Mouse (Mus musculus) hindbrain, embryonic 16.5 days (tissue): ENCODE measurements around the gene Neb. TPM values are rescaled to one million over a fixed set of nuclear protein-coding genes. Genes with fewer than 3 reads are reported as not detected.

Experiments
- ATAC-seq: fragments of 200-750 bp; cut with Nextera tagmentation; 2 replicates; pipeline ENCODE4 v1.8.0; 2017; ENCODE audit warnings: moderate TSS enrichment, moderate library complexity
- H3K27ac ChIP-seq: fragments of 300-500 bp; sonication (generic); 2 replicates; pipeline ENCODE4 v1.5.1; 2014; ENCODE audit warnings: low read depth, mild to moderate bottlenecking, control low read depth, low read length, moderate library complexity
- H3K27me3 ChIP-seq: fragments of 300-500 bp; sonication (generic); replicated peaks from 2 replicates; pipeline ENCODE4 v1.6.1; 2014; ENCODE audit warnings: low read length; ENCODE audit not compliant: control insufficient read depth, insufficient read depth
- H3K36me3 ChIP-seq: fragments of 300-500 bp; sonication (generic); 2 replicates; pipeline ENCODE4 v1.6.1; 2014; ENCODE audit warnings: mild to moderate bottlenecking, low read length, moderate library complexity, mixed read lengths; ENCODE audit not compliant: control insufficient read depth, insufficient read depth
- H3K4me1 ChIP-seq: fragments of 300-500 bp; sonication (generic); 2 replicates; pipeline ENCODE4 v1.6.1; 2014; ENCODE audit warnings: low read depth, low read length; ENCODE audit not compliant: control insufficient read depth, insufficient read depth
- H3K4me2 ChIP-seq: fragments of 300-500 bp; sonication (generic); 2 replicates; pipeline ENCODE4 v1.6.1; 2014; ENCODE audit warnings: mild to moderate bottlenecking, low read length, control low read depth, moderate library complexity
- H3K4me3 ChIP-seq: fragments of 300-500 bp; sonication (generic); 2 replicates; pipeline ENCODE4 v1.5.1; 2014; ENCODE audit warnings: mild to moderate bottlenecking, low read length, control low read depth, moderate library complexity
- H3K9ac ChIP-seq: fragments of 300-500 bp; sonication (generic); 2 replicates; pipeline ENCODE4 v1.6.1; 2014; ENCODE audit warnings: low read depth, mild to moderate bottlenecking, control low read depth, low read length, moderate library complexity
- H3K9me3 ChIP-seq: fragments of 300-500 bp; sonication (generic); 2 replicates; pipeline ENCODE4 v1.6.1; 2014; ENCODE audit warnings: mild to moderate bottlenecking, low read length, moderate library complexity; ENCODE audit not compliant: control insufficient read depth
- WGBS: fragments of 180-500 bp; shearing (Covaris S2); extraction: QIAGEN DNeasy Blood & Tissue Kit; methylation state at CpG from one replicate; pipeline ENCODE4 v1.1.7; 2014; 5-methylcytosine and 5-hydroxymethylcytosine counted together
- polyA plus RNA-seq: library from polyadenylated mRNA; unstranded; fragments of >200 nt; fragmentation: Nextera tagmentation; extraction: Ambion mirVana; gene quantifications from 2 replicates; pipeline ENCODE4 v1.2.1, GENCODE M21; 2015

Gene Neb
- polyA plus RNA-seq, 1 experiment from 2014 or later = 0.76 TPM

DNA sequence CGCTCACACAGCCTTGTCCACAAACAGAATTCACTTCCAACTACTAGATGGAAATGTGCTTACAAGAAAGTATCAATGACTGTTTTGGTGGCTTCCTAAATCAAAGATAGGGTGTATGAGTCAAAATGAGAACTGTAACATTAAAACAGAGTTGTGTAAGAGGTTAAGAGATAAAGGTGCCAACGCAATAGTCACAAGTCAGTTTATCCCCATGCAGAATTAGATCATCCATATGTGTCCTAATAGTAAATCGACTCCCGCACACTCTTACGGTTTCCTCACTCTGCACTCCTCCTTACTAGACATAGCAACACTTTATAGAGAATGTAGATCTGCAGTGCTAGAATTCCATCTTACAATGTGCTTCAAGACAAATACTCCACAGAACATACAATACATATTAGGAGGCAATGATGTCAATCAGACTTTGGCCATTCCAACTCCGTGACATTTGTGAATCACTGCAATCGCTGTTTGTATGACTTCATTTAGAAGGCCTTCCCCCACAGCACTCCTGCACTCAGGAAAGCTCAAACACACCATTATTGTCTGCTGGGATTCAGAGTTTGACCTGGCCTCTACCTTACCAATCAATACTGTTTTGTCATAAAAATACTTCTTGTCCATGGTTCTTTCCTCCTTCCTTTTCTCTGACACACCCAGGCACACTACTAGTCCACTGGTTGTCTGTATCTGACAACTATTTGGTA lies 41.9 kb upstream of the Neb start:
- no peak overlapping the region for H3K9ac ChIP-seq
- no peak for ATAC-seq
- peaks cover 24% of the 10 kb centered on the region for H3K4me1 ChIP-seq
- H3K27me3 ChIP-seq = no peaks in the 10 kb centered on the region
- peaks cover 9% of the 10 kb centered on the region for H3K36me3 ChIP-seq
- H3K27ac ChIP-seq = no peak overlapping the region
- H3K9me3 ChIP-seq = no peaks in the 10 kb centered on the region; the same call in 1 of the 2 replicates
- 93% methylated on average over 7 of the region's 7 CpGs for WGBS
- no peak overlapping the region for H3K4me3 ChIP-seq
- no peak overlapping the region for H3K4me2 ChIP-seq

DNA sequence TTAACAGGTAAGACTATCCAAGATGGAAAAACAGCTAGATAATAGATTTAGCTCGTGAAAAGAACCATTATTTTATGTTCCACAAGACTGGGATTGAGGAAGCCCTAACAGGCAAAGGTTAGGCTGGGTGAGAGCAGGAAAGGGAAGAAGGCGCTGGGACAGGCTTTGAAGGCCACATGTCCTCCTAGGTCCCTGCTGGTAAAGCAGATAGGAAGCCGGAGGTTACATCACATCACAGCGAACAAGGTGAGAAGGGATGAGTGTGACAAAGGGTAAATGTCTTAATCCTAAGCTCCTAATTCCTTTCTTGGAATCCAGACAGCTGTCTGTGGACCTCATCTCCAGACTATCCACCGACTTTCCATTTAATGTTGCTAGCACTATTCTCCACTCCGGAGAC lies 41.0 kb upstream of the Neb start:
- Histone ChIP-seq H3K27me3 (no peaks in the 10 kb centered on the region), H3K27ac (no peak overlapping the region), H3K9ac (no peak overlapping the region), H3K4me2 (no peak overlapping the region), H3K4me1 (peaks cover 24% of the 10 kb centered on the region), H3K4me3 (no peak overlapping the region), H3K9me3 (no peaks in the 10 kb centered on the region; the same call in 1 of the 2 replicates), H3K36me3 (peaks cover 10% of the 10 kb centered on the region)
- WGBS = 87% methylated on average over 6 of the region's 6 CpGs
- ATAC-seq = no peak

DNA sequence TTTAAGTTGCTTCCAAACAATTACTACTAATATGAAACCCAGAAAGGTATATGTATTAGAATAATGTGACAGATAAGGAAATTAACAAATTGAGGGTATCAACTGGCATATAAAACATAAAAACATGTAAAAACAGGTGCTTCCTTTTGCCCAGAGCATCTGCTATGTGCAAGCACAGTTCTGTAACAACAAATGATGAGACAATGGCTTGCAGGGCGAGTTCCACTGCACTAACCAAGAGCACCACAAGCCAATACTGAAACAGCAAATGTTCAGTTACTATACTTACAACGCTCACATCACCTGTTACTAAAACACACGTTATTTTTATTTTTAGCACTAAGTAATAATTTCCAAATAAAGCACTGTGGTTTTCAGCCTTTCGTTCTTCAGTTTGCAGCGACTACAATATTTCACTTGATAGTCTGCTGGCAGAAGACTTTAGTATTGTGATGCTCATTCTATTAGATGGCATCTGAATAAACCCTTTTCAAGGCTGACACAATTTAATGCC lies 34.3 kb upstream of the Neb start:
- no peak for ATAC-seq
- H3K36me3 ChIP-seq = peaks cover 49% of the 10 kb centered on the region
- no peaks in the 10 kb centered on the region for H3K4me1 ChIP-seq
- H3K4me2 ChIP-seq = no peak overlapping the region
- H3K4me3 ChIP-seq = no peak overlapping the region
- H3K9ac ChIP-seq = no peak overlapping the region
- H3K27ac ChIP-seq = no peak overlapping the region
- H3K9me3 ChIP-seq = peaks cover 16% of the 10 kb centered on the region
- 96% methylated on average over 5 of the region's 5 CpGs for WGBS
- no peaks in the 10 kb centered on the region for H3K27me3 ChIP-seq

DNA sequence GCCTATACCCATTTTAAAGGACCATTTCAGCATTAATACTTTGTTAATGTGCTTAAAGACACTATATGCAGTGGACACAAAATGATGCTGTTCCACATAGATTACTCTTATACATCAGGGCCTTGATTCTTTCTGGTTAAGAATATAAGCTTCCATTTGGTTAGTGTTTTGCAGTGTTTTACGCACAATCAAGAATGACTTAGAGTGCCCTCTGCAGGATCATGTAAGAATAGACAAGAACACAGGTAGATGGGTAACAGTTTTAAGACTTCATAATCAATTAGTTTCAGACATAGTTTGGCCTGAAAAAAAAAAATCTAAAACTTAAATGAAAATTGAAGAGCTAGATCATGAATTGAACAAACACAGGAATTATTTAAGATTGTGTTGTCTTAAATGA lies 28.2 kb upstream of the Neb start:
- ATAC-seq = no peak
- 93% methylated on average over 1 of the region's 1 CpGs for WGBS

DNA sequence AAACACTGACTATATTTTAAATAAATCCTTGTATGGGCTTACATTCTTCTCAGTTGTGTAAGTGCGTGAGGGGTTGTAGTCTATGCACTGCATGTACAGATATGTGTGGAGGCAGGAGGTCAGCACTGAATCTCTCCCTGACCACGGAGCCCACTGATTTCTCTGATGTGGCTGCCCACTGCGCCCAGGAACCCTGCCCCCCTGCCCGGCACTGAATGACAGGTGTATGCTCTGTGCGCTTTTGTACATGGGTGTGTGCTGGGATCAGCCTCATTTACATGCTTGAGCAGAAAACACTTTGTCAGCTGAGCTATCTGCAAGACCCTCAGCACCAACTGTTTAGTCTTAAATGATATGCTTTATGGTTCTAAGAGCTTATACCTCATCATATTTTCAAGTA lies 27.0 kb upstream of the Neb start:
- WGBS = 97% methylated on average over 5 of the region's 5 CpGs
- peaks cover 33% of the 10 kb centered on the region for H3K36me3 ChIP-seq
- no peak overlapping the region for H3K9ac ChIP-seq
- peaks cover 8% of the 10 kb centered on the region for H3K9me3 ChIP-seq
- no peak overlapping the region for H3K27ac ChIP-seq
- no peak overlapping the region for H3K4me2 ChIP-seq
- H3K4me1 ChIP-seq = no peaks in the 10 kb centered on the region
- no peak for ATAC-seq
- H3K4me3 ChIP-seq = no peak overlapping the region
- no peaks in the 10 kb centered on the region for H3K27me3 ChIP-seq

More for the DNA sequence above, 28.2 kb upstream of the Neb start:
- peaks cover 44% of the 10 kb centered on the region for H3K36me3 ChIP-seq
- H3K27ac ChIP-seq = no peak overlapping the region
- H3K4me3 ChIP-seq = no peak overlapping the region
- no peaks in the 10 kb centered on the region for H3K4me1 ChIP-seq
- H3K9ac ChIP-seq = no peak overlapping the region
- H3K27me3 ChIP-seq = no peaks in the 10 kb centered on the region
- H3K9me3 ChIP-seq = peaks cover 16% of the 10 kb centered on the region
- no peak overlapping the region for H3K4me2 ChIP-seq

DNA sequence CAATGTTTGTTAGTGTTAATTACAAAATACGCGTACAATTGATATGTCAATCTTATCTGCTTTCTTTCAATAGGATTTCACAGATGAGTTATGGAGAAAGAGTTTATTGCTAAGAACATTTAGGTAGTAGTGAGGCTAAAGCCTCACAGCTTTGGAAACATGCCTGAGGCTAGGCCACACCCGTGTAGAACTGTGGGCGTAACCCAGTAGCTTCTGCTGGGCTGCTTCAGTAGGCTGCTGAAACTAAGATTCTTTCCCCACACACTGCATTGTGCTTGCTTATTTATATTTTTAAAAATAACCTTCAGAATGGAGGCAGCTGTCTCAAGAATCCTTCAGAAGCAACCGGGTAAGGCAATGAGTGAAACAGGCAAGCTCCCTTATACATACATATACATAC lies 16.3 kb upstream of the Neb start:
- Histone ChIP-seq H3K4me3 (no peak overlapping the region), H3K36me3 (peaks cover 4% of the 10 kb centered on the region), H3K4me2 (no peak overlapping the region), H3K9ac (no peak overlapping the region), H3K27me3 (no peaks in the 10 kb centered on the region), H3K4me1 (no peaks in the 10 kb centered on the region), H3K27ac (no peak overlapping the region), H3K9me3 (no peaks in the 10 kb centered on the region)
- WGBS = 86% methylated on average over 5 of the region's 5 CpGs
- no peak for ATAC-seq

DNA sequence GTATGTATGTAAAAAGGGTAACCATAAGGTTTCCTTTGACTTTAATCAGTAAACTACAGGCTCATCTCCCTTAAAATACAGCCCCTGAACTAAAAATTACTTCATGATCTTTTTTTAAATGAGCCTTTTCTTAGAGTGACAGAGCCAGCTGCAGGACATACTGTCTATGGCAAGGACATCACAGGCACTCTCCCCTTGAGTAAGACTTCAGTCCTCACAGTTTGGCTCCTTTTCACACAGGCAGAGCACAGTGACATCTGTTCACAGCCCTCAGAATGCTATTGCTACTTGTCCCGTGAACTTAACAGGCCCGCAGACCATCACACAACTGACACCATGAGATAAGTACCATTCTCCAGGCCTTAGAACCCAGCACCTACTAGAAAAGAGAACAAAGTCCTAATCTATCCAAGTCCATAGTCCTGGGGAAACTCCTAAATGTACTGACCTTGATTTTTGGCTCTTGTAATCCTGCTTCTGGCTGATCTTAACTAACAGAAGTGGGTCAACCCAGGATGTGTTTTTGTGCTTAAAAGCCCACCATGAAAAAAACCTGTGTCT lies 12.2 kb upstream of the Neb start:
- H3K27ac ChIP-seq = no peak overlapping the region
- H3K9ac ChIP-seq = no peak overlapping the region
- H3K9me3 ChIP-seq = no peaks in the 10 kb centered on the region
- H3K4me1 ChIP-seq = no peaks in the 10 kb centered on the region
- WGBS = 83% methylated on average over 2 of the region's 2 CpGs
- no peaks in the 10 kb centered on the region for H3K27me3 ChIP-seq
- H3K4me2 ChIP-seq = no peak overlapping the region
- ATAC-seq = no peak
- H3K4me3 ChIP-seq = no peak overlapping the region
- H3K36me3 ChIP-seq = no peaks in the 10 kb centered on the region

DNA sequence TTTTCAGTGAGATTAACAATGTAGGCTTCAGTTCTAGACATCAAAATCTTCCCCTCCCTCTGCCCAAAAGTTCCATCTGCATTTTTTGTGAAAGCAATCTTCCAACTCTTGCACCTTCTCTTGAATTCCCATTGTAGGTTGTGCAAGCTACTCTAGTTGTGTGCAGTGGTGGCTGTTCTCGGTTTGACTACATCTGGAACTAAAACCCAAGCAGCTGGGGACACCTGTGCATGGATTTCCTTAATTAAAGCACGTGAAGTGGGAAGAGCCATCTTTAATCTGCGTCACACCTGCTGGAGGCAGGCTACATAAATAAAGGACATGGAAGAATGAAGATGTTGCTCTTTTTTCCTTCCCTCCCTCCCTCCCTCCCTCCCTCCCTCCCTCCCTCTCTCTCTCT lies 11.7 kb upstream of the Neb start:
- no peak overlapping the region for H3K4me3 ChIP-seq
- no peak overlapping the region for H3K9ac ChIP-seq
- H3K9me3 ChIP-seq = no peaks in the 10 kb centered on the region
- no peaks in the 10 kb centered on the region for H3K4me1 ChIP-seq
- WGBS = 62% methylated on average over 3 of the region's 3 CpGs
- no peak overlapping the region for H3K4me2 ChIP-seq
- H3K27ac ChIP-seq = no peak overlapping the region
- no peaks in the 10 kb centered on the region for H3K27me3 ChIP-seq
- H3K36me3 ChIP-seq = no peaks in the 10 kb centered on the region
- ATAC-seq = no peak

DNA sequence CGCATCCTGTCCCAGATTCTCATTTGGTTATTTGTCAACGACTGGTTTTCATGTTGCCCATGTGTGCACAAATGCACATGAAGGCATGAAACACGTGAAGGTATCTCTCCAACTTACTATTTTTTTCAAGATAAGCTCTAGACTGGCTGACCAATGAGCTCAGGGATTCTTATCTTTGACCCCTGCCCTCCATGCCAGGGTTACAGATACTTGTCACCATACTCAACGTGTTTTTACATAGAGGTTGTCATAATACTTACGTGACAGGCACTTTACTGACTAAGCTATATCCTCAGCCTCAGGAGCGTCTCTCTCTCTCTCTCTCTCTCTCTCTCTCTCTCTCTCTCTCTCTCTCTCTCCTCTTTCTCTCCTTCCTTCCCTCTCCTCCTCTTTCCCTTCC lies 8.2 kb upstream of the Neb start:
- no peaks in the 10 kb centered on the region for H3K36me3 ChIP-seq
- no peak overlapping the region for H3K4me3 ChIP-seq
- no peak overlapping the region for H3K9ac ChIP-seq
- 91% methylated on average over 6 of the region's 6 CpGs for WGBS
- no peaks in the 10 kb centered on the region for H3K9me3 ChIP-seq
- no peak for ATAC-seq
- H3K4me1 ChIP-seq = no peaks in the 10 kb centered on the region
- no peak overlapping the region for H3K27ac ChIP-seq
- H3K27me3 ChIP-seq = no peaks in the 10 kb centered on the region
- H3K4me2 ChIP-seq = no peak overlapping the region
